Mouse (Mus musculus) kidney, adult 18-20 months (tissue): ENCODE data around the gene Gm45713.
"Not testable (repeated sequence)": the region's sequence is repeated elsewhere in the genome, so short reads cannot be mapped to it uniquely, and the experiment has no call there.

Source experiments
- DNase-seq: peaks from one replicate; pipeline ENCODE4 v3.0.0; 2021

Gene Gm45713

GRCm38 (mm10) chr7:45135993-45136567, at the start of gene Gm45713, which contains the start of gene Flt3l:
Gene Gm45713, minus strand, starts transcription at chr7:45136231.
Gene Flt3l, minus strand, starts transcription at chr7:45136432.
- peak; percentile 94 for DNase-seq

- DNase-seq: no peak
These were observed 47.6 kb upstream of the Gm45713 start for GRCm38 (mm10) chr7:45183672-45184071.

- DNase-seq: no peak
These were observed 46.6 kb upstream of the Gm45713 start for GRCm38 (mm10) chr7:45182606-45183005.

GRCm38 (mm10) chr7:45182199-45182601, 46.2 kb upstream of the Gm45713 start:
- peak; percentile 88 for DNase-seq

- DNase-seq: no peak
These were observed 45.5 kb upstream of the Gm45713 start for GRCm38 (mm10) chr7:45181540-45181939.

GRCm38 (mm10) chr7:45180896-45181477, 45.0 kb upstream of the Gm45713 start, which contains the start of gene Pth2:
Gene Pth2, plus strand, starts transcription at chr7:45180995.
- no peak for DNase-seq

- no peak for DNase-seq
These were observed 43.4 kb upstream of the Gm45713 start, which contains the start of gene Gfy for GRCm38 (mm10) chr7:45179469-45179868. Gene Gfy, minus strand, starts transcription at chr7:45179569.

- no peak for DNase-seq
These were observed 42.5 kb upstream of the Gm45713 start for GRCm38 (mm10) chr7:45178550-45178949.

- no peak for DNase-seq
These were observed 40.3 kb upstream of the Gm45713 start for GRCm38 (mm10) chr7:45176356-45176755.

- DNase-seq: no peak
These were observed 39.9 kb upstream of the Gm45713 start for GRCm38 (mm10) chr7:45175929-45176328.

GRCm38 (mm10) chr7:45175398-45175797, 39.4 kb upstream of the Gm45713 start:
- no peak for DNase-seq

- DNase-seq: no peak
These were observed 38.7 kb upstream of the Gm45713 start for GRCm38 (mm10) chr7:45174567-45175280.

GRCm38 (mm10) chr7:45173772-45174171, 37.7 kb upstream of the Gm45713 start:
- DNase-seq: not testable (repeated sequence)

GRCm38 (mm10) chr7:45172974-45173373, 36.9 kb upstream of the Gm45713 start:
- DNase-seq: peak; percentile 30

GRCm38 (mm10) chr7:45169495-45169894, 33.5 kb upstream of the Gm45713 start:
- DNase-seq: no peak

GRCm38 (mm10) chr7:45168656-45169055, 32.6 kb upstream of the Gm45713 start:
- no peak for DNase-seq

- DNase-seq: no peak
These were observed 31.9 kb upstream of the Gm45713 start for GRCm38 (mm10) chr7:45167761-45168445.

- DNase-seq: no peak
These were observed 30.9 kb upstream of the Gm45713 start for GRCm38 (mm10) chr7:45166950-45167401.

- DNase-seq: no peak
These were observed 29.7 kb upstream of the Gm45713 start for GRCm38 (mm10) chr7:45165701-45166100.

GRCm38 (mm10) chr7:45164833-45165232, 28.8 kb upstream of the Gm45713 start:
- DNase-seq: no peak

GRCm38 (mm10) chr7:45163735-45164490, 27.9 kb upstream of the Gm45713 start, which contains the start of gene Slc17a7:
Gene Slc17a7, plus strand, starts transcription at chr7:45163949.
- DNase-seq: peak; percentile 50

- no peak for DNase-seq
These were observed 27.1 kb upstream of the Gm45713 start for GRCm38 (mm10) chr7:45162996-45163615.
